Mouse (Mus musculus) T-helper 1 cell (primary cell): ENCODE measurements around the gene Fjx1.

Source experiments
- in situ Hi-C: fragments of 300-600 bp; cut with MboI, MseI; formaldehyde crosslinking; loops from one replicate; pipeline ENCODE4 v1.15.1; 2025; ENCODE audit warnings: high pct_unique_total_duplicates

Fjx1 gene

DNA sequence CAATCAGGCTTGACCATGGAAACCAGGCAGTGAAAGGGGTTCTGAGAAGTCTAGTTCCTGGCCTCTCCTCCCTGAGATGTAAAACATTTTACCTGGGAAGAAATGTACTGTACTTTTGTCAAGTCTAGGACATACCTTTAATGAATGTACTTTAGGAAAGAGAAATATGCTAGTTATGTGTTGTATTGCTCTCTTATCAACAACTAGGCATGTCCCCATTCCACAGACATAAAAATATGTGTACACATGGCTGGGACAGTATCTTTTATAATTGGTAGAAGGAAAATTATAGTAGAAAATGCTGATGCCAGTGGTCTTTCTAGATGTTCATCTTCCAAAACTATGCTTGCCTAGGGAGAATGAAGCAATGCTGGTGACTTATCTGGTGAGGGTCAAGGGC, 24.3 kb downstream of the Fjx1 start:
- in situ Hi-C loops: no loop called here

GRCm38 (mm10) chr2:102426434-102426833, 25.9 kb downstream of the Fjx1 start:
- in situ Hi-C loops: no loop called here

- in situ Hi-C loops: no loop called here
Measured at GRCm38 (mm10) chr2:102416149-102416743, 36.1 kb downstream of the Fjx1 start.

GRCm38 (mm10) chr2:102412738-102413137, 39.6 kb downstream of the Fjx1 start:
- in situ Hi-C loops: no loop called here

GRCm38 (mm10) chr2:102410615-102411014, 41.7 kb downstream of the Fjx1 start:
- in situ Hi-C loops: no loop called here

DNA sequence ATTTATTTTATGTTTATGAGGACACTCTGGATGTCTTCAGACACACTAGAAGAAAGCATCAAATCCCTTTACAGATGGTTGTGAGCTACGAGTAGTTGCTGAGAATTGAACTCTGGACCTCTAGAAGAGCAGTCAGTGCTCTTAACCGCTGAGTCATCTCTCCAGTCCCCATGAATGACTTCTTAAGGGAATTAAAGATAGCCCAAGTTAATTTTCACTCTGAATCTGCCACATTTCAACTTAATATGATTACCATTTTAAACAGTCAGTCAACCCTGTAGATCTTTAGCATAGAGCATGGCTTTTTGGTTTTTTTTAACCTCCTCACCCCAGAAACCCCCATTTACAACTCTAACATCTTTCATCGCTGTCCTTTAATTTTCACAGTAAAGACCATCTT, 42.6 kb downstream of the Fjx1 start:
- in situ Hi-C loops: no loop called here

GRCm38 (mm10) chr2:102407363-102408184, 44.7 kb downstream of the Fjx1 start, which contains the start of gene Trim44:
Gene Trim44, minus strand, starts transcription at chr2:102407828.
- in situ Hi-C loops: no loop called here

- in situ Hi-C loops: no loop called here
Measured at GRCm38 (mm10) chr2:102406324-102407304, 45.7 kb downstream of the Fjx1 start.

DNA sequence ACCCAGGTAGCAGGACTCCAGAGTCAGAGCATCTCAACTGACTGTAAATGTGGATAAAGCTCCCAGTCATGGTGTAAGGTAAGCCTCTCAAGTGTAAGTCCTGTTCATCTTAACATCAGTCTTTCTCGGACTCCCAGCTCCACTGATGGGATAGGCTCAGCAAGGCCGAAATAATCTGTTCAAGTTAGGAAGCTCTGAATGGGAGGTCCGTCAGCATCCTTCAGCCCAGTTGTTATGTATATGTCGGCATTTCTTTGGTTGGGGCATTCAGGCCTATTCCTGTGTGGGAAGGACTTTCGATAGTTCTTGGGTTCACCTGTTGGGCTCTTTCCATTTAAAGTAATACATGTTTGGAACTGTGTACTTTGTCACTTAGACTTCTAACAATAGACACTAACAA, 48.3 kb downstream of the Fjx1 start:
- in situ Hi-C loops: loop anchor here (5.0 kb wide), 1 partner anchor 43 kb away; no protein-coding TSS in a partner anchor

- in situ Hi-C loops: loop anchor here (5.0 kb wide), 1 partner anchor 44 kb away; no protein-coding TSS in a partner anchor
Measured at GRCm38 (mm10) chr2:102403306-102403705, 49.0 kb downstream of the Fjx1 start.

DNA sequence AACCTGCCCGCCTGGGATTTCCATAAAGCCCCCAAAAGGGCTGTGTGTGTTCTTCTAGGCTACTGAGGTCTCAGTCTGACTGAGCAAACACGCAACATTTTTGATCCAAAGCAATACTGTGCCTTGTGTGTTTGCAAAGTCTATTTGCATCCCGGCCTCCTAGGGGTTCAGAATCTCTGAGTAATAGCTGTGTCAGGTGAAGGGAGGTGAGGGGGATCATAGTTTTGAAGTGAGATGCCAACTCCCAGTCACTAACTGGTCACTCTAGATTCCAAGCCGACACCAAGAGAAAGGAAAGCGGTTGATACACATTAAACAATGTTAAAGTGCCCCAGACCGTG, 51.0 kb downstream of the Fjx1 start:
- in situ Hi-C loops: loop anchor here (5.0 kb wide), 1 partner anchor 46 kb away; no protein-coding TSS in a partner anchor

GRCm38 (mm10) chr2:102400605-102401351, 51.5 kb downstream of the Fjx1 start:
- in situ Hi-C loops: loop anchor here (5.0 kb wide), 1 partner anchor 47 kb away; no protein-coding TSS in a partner anchor

GRCm38 (mm10) chr2:102399864-102400604, 52.3 kb downstream of the Fjx1 start:
- in situ Hi-C loops: loop anchor here (5.0 kb wide), 1 partner anchor 47 kb away; no protein-coding TSS in a partner anchor
